16 mouse cellular contexts compared by ENCODE assay signal in the genomic region with DNA sequence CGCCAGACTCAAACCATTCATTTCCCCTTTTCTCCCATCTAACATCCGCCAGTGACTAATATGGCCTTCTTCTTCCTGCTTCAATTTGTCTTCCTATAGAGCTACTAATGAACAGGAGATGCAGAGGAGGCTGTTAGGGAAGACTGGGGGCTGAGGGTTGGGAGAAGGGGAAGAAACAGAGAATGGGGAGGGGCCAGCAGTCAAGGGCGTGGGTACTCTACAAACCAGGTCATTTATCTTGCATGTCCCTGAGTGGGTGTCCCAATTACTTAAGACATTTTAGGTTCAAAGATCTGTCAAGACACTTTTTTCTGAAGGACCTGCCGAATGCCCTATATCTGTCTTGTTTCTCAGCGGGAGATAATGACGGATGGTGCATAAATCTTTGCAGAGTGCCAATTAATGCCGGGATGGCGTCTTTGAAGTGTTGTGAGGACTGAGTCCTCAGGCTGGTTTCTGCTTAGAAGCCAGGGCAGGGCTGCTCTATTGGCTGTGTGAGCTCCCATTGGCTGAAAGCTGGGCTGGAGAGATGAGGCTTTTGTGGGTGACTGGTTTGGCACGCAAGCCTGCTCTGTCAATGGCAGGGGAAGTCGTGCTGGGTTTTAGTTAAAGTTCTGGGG.
DNase-seq lines count a peak whose midpoint lies in the region; ATAC-seq lines count a peak whose summit lies in the region.
"Had no signal": no experiment of that assay in that cellular context is flagged by ENCODE, and none has a peak within 500 bp of the region (broad histone marks: within the 10 kb centered on the region; RNA-seq: fewer than 3 reads in every experiment).

No protein-coding gene starts in this region.

- peak; percentile 55; the same call in 1 of the 2 replicates for ATAC-seq in forebrain, embryonic 11.5 days (replicated peaks; ENCODE audit: low FRiP score)
- no peak for ATAC-seq in forebrain, embryonic 16.5 days
- no peak; the same call in 1 of the 2 replicates for ATAC-seq in forebrain, embryonic 14.5 days
- peak; percentile 67; the same call in 1 of the 2 replicates for ATAC-seq in midbrain, embryonic 15.5 days (replicated peaks)
- ATAC-seq in erythroblast, adult 5-6 weeks (replicated peaks; ENCODE audit: low FRiP score, poor library complexity, severe bottlenecking) = no peak
- ATAC-seq: hindbrain, embryonic 16.5 days; Patski had no signal

- H3K27ac ChIP-seq in forebrain, embryonic 11.5 days (ENCODE audit: low read depth, low read length) = no peak overlapping the region
- H3K27ac ChIP-seq in forebrain, embryonic 16.5 days (ENCODE audit: low read length) = no peak overlapping the region
- H3K27ac ChIP-seq in forebrain, embryonic 14.5 days (ENCODE audit: low read depth, low read length) = no peak overlapping the region; the same call in 1 of the 2 replicates
- no peak overlapping the region for H3K27ac ChIP-seq in midbrain, embryonic 15.5 days
- H3K27ac ChIP-seq: gastrocnemius, adult 2 months had no signal

- H3K4me2 ChIP-seq in forebrain, embryonic 11.5 days (ENCODE audit: low read depth, low read length, severe bottlenecking) = no peak overlapping the region
- no peak overlapping the region; the same call in 1 of the 2 replicates for H3K4me2 ChIP-seq in forebrain, embryonic 16.5 days (ENCODE audit: low read length)
- no peak overlapping the region for H3K4me2 ChIP-seq in forebrain, embryonic 14.5 days (ENCODE audit: low read length)
- no peak overlapping the region for H3K4me2 ChIP-seq in midbrain, embryonic 15.5 days

- DNase-seq in forebrain, embryonic 11.5 days (ENCODE audit: low spot score) = no peak
- DNase-seq in Muller cell, postnatal 12 days (ENCODE audit: inconsistent ontology term) = peak; percentile 15
- DNase-seq in forebrain, embryonic 14.5 days (ENCODE audit: low spot score) = peak; percentile 60
- DNase-seq in thymus, postnatal 25 days = no peak
- DNase-seq in cerebellum, adult 11 months = no peak
- DNase-seq: cerebellum, adult 18-20 months; gastrocnemius, adult 2 months; heart, adult 18-20 months; kidney, adult 9 months; lung, postnatal 36 days had no signal

- H3K36me3 ChIP-seq in forebrain, embryonic 11.5 days (ENCODE audit: control insufficient read depth, insufficient read depth, low read length) = no peaks in the 10 kb centered on the region
- H3K36me3 ChIP-seq in forebrain, embryonic 16.5 days (ENCODE audit: control insufficient read depth, insufficient read depth) = no peaks in the 10 kb centered on the region
- no peaks in the 10 kb centered on the region for H3K36me3 ChIP-seq in forebrain, embryonic 14.5 days (ENCODE audit: control insufficient read depth, insufficient read depth, low read length)
- no peaks in the 10 kb centered on the region for H3K36me3 ChIP-seq in midbrain, embryonic 15.5 days (replicated peaks)

- H3K27me3 ChIP-seq in forebrain, embryonic 11.5 days (ENCODE audit: control insufficient read depth, insufficient read depth, low read length) = no peaks in the 10 kb centered on the region
- no peaks in the 10 kb centered on the region for H3K27me3 ChIP-seq in forebrain, embryonic 16.5 days (replicated peaks; ENCODE audit: control insufficient read depth, insufficient read depth, low read length)
- H3K27me3 ChIP-seq in forebrain, embryonic 14.5 days (replicated peaks; ENCODE audit: control insufficient read depth, insufficient read depth, low read length) = no peaks in the 10 kb centered on the region
- no peaks in the 10 kb centered on the region for H3K27me3 ChIP-seq in midbrain, embryonic 15.5 days (replicated peaks)
- H3K27me3 ChIP-seq: Patski had no signal

- no peak overlapping the region for H3K9ac ChIP-seq in forebrain, embryonic 11.5 days (ENCODE audit: low read length)
- no peak overlapping the region for H3K9ac ChIP-seq in forebrain, embryonic 16.5 days (replicated peaks; ENCODE audit: low read depth, low read length)
- H3K9ac ChIP-seq in forebrain, embryonic 14.5 days (ENCODE audit: low read length) = no peak overlapping the region
- no peak overlapping the region for H3K9ac ChIP-seq in midbrain, embryonic 15.5 days

- no peaks in the 10 kb centered on the region for H3K4me1 ChIP-seq in forebrain, embryonic 11.5 days (replicated peaks; ENCODE audit: control insufficient read depth, insufficient read depth, low read length)
- 0 out of 2 replicates have a peak, but pooled peaks cover 4% of the 10 kb centered on the region for H3K4me1 ChIP-seq in forebrain, embryonic 16.5 days (replicated peaks; ENCODE audit: control insufficient read depth, insufficient read depth, low read length)
- no peaks in the 10 kb centered on the region for H3K4me1 ChIP-seq in forebrain, embryonic 14.5 days (ENCODE audit: control insufficient read depth, insufficient read depth, low read length)
- H3K4me1 ChIP-seq in midbrain, embryonic 15.5 days = no peaks in the 10 kb centered on the region

- WGBS in forebrain, embryonic 11.5 days = 69% methylated on average over 10 of the region's 10 CpGs
- 30% methylated on average over 10 of the region's 10 CpGs for WGBS in forebrain, embryonic 16.5 days
- WGBS in forebrain, embryonic 14.5 days = 40% methylated on average over 10 of the region's 10 CpGs
- WGBS in midbrain, embryonic 15.5 days = 58% methylated on average over 10 of the region's 10 CpGs

- no peak overlapping the region for H3K4me3 ChIP-seq in forebrain, embryonic 11.5 days (ENCODE audit: low read depth, low read length)
- H3K4me3 ChIP-seq in forebrain, embryonic 16.5 days (replicated peaks; ENCODE audit: low read length) = no peak overlapping the region
- H3K4me3 ChIP-seq in forebrain, embryonic 14.5 days (ENCODE audit: low read depth, low read length) = no peak overlapping the region
- no peak overlapping the region for H3K4me3 ChIP-seq in midbrain, embryonic 15.5 days
- H3K4me3 ChIP-seq: erythroblast, embryonic 14.5 days; gastrocnemius, adult 2 months had no signal

- H3K9me3 ChIP-seq in forebrain, embryonic 11.5 days (ENCODE audit: control insufficient read depth, low read length) = no peaks in the 10 kb centered on the region
- 0 out of 2 replicates have a peak, but pooled peaks cover 2% of the 10 kb centered on the region for H3K9me3 ChIP-seq in forebrain, embryonic 16.5 days (ENCODE audit: control insufficient read depth, low read length)
- H3K9me3 ChIP-seq in forebrain, embryonic 14.5 days (replicated peaks; ENCODE audit: control insufficient read depth, low read length) = no peaks in the 10 kb centered on the region; the same call in 1 of the 2 replicates
- H3K9me3 ChIP-seq in midbrain, embryonic 15.5 days = no peaks in the 10 kb centered on the region

Comparison
In these comparisons a context has a peak if more than half of its experiments do, and no peak if none do; other contexts are left out.
1. ATAC-seq: peak in forebrain, embryonic 11.5 days (single experiment) and midbrain, embryonic 15.5 days (single experiment); none in forebrain, embryonic 16.5 days (single experiment), forebrain, embryonic 14.5 days (single experiment) and erythroblast, adult 5-6 weeks (single experiment).
2. DNase-seq: peak in Muller cell, postnatal 12 days (single experiment) and forebrain, embryonic 14.5 days (single experiment); none in forebrain, embryonic 11.5 days (single experiment), thymus, postnatal 25 days (single experiment) and cerebellum, adult 11 months (single experiment).